Mouse (Mus musculus) CH12F3 (cell line): ENCODE measurements around the gene Glud1.

Experiments used
- in situ Hi-C: fragments of 300-500 bp; cut with MboI; formaldehyde crosslinking; loops from 2 replicates; pipeline ENCODE4 v1.14.3; 2020; ENCODE audit warnings: low sequenced_read_pairs

The Glud1 gene

GRCm38 (mm10) chr14:34351660-34352059, 41.1 kb downstream of the Glud1 start:
- in situ Hi-C loops, result loop anchor here (25.0 kb wide), 1 partner anchor 264 kb away; the partner anchor contains the start of gene Anxa8

DNA sequence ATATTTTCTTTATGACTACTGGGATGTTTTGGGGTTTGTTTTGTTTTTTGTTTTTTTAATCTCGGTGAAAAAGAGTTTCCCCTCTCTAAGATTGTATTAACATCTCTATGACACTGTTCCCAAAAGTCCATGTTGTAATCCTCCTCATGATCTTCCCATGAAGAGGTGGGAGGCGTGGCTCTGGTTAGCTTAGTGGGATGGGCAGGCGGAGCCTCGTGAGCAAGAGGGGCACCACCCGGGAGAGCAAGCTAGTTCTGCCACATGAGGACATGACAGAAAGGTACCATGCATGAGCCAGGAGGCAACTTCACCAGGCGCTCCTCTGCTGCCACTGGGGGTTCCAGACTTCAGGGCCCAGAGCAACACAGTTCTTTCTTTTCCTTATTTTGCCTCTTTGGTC, 42.0 kb downstream of the Glud1 start:
- in situ Hi-C loops, result loop anchor here (25.0 kb wide), 1 partner anchor 265 kb away; the partner anchor contains the start of gene Anxa8

GRCm38 (mm10) chr14:34353326-34353725, 42.8 kb downstream of the Glud1 start:
- in situ Hi-C loops, result loop anchor here (25.0 kb wide), 1 partner anchor 266 kb away; the partner anchor contains the start of gene Anxa8

GRCm38 (mm10) chr14:34354456-34354855, 43.9 kb downstream of the Glud1 start:
- in situ Hi-C loops, result loop anchor here (25.0 kb wide), 1 partner anchor 267 kb away; the partner anchor contains the start of gene Anxa8

DNA sequence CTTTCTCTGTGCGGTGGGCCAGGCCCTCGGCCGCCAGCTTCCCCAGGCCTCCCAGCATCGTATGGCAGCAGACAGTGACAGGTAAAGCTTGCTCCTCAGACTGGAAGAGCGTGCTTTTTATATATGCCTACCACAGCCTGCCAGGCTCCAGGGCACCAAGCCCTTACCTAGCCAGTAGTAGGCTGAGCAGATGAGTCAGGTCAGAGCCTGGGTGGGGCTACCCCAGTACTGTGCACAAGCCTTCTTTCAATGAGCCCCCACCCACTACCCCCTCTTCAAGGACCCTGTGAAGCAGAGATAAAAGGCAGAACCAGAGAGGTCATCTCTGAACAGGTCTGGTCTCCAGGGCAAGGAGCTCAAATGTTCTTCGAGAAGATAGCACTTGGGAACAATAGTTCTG, 44.8 kb downstream of the Glud1 start, which contains the start of gene Fam25c:
Gene Fam25c, minus strand, starts transcription at position 133 of the 400 bp plus-strand sequence.
- in situ Hi-C loops, result loop anchor here (25.0 kb wide), 1 partner anchor 268 kb away; the partner anchor contains the start of gene Anxa8

DNA sequence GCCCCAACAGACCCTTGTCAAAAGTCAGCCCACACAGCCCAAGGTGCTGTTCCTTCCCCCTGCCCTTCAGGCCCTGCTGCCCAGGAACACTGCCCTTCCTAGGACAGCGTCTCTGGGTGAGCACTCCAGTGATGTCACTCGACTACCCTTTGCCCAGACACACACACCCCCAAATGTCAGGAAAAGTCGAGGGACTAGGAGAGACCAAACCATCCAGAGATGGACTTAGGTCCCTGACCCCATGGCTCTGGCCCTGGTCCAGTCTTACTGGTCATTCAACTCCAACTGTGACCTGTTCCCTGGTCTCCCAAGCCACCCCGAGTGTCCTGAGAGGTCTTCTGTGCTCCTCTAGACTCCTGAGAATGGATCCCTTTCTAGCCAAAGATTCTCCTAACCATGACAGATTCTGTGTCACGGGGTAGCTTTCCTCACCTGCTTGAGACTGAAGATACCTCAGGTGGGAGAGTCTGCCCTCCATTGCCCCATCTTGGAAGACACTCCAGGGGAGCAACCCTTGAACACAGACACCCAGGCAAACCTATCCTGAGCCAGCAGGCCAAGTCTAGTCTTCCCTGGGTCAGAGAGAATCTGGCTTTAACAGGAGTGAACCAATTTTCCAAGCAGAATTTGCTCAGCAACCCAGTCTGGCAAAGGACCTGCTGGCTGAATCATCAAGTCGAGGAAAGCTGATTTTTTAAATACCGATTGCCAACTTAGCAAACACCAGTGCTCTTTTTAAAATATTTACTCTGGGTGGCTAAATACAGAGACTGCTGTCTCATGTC, 47.3 kb downstream of the Glud1 start:
- in situ Hi-C loops, result loop anchor here (25.0 kb wide), 1 partner anchor 271 kb away; the partner anchor contains the start of gene Anxa8

GRCm38 (mm10) chr14:34359676-34360244, 49.2 kb downstream of the Glud1 start:
- in situ Hi-C loops, result loop anchor here (25.0 kb wide), 1 partner anchor 272 kb away; the partner anchor contains the start of gene Anxa8

DNA sequence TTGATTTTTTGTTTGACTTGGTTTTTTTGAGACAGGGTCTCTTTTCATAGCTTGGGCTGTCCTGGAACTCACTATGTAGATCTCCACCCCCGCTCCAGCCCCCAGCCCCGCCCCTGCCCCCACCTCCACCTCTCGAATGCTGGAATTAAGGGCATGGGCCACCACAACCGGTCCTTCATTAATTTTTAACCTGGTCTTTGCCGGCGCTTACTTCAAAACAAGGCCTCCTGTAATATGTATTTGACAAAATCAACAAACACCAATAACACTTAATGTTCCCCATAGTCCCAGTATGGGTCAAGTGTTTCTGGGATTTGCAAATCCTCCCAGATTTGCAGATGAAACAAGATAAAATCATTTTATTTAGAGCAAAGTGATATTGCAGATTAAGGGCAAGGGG, 49.7 kb downstream of the Glud1 start:
- in situ Hi-C loops, result loop anchor here (25.0 kb wide), 1 partner anchor 273 kb away; the partner anchor contains the start of gene Anxa8

DNA sequence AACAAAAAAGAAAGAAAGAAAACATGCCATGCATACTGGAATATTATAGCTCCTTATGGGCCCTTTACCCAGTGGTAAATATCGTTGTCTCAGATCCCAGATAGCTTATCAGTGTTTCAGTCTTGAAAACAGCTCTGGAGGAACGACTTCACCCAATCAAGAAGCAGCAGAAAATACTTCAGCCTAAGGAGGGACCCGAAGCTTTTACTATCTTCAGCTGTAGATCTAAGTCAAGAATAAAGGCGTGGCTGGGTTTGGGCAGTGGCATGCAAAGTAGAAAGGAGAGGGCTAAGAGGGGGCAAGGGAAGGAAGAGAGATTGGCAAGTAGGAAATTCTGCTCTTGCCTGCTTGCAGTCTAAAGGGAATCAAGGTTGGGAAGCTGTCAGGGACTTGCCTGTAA, 51.6 kb downstream of the Glud1 start:
- in situ Hi-C loops, result loop anchor here (25.0 kb wide), 1 partner anchor 275 kb away; the partner anchor contains the start of gene Anxa8

DNA sequence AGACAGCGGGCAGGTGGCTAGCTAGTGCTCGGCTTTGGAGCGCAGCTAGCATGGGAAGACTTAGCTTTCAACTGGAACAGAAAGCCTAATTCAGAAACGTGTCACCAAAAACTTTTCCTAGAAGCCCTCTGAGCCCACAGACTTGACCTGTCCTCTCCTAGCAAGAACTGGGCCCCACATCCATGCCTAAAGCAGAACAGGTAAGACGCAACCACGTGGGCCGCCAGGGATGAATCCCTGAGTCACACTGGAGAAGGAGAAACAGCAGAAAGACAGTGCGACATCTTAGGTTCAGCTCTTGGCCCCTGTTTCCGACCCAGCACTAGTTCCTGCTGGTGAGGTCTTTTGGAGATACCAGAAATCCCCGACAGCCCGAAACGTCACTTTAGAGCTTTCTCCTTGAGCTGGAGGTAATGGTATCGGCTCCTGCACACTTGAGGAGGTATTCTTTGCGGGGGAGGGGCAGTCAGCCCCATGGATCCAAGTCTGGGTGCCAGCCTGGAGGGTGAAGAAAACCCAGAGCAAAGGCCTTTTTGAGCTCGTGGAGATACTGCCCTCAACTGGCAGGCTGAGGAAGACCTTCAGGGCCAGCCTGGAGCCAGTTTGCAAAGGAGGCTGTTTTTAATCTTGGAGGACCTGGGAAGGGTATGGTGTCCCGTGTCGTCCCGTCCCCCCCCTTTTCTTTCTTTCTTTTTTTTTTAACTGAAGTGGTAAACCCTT, 52.4 kb downstream of the Glud1 start:
- in situ Hi-C loops, result loop anchor here (25.0 kb wide), 1 partner anchor 276 kb away; the partner anchor contains the start of gene Anxa8

DNA sequence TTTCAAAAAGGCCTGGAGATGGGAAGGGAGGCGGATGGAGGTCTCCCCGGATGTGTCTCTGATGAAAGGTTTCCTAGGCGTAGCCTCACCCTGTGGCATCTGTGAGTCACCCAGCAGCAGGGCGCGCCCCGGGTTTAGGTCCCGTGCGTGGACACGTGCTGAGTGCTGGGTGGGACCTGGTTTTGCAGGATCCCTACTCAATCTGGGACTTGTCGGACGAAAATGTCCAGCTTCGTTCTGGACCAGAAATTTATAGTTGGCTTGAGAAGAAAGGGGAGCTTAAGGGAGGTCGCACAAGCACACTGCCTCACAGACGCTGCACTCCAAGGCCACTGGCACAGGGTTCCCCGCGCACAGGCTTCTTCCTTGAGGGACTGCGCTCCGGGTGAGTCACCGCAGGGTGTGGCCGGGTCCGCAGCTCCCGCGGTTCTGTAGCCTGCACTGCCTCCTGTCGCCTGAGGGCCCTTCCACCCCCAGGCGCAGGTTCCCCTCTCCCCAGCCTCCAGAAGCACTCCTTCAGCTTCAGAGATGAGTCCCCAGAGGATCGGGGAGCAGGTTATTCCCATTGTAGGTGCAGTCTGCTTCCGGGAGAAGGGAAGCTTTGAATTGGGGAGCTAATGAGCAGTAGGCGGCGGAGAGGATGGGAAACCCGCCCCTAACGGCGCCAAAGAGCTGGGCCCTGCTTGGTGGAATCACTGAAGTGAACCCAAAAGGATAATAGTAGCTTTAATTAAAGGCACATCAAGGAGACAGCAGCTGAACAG, 53.1 kb downstream of the Glud1 start:
- in situ Hi-C loops, result loop anchor here (25.0 kb wide), 1 partner anchor 276 kb away; the partner anchor contains the start of gene Anxa8

DNA sequence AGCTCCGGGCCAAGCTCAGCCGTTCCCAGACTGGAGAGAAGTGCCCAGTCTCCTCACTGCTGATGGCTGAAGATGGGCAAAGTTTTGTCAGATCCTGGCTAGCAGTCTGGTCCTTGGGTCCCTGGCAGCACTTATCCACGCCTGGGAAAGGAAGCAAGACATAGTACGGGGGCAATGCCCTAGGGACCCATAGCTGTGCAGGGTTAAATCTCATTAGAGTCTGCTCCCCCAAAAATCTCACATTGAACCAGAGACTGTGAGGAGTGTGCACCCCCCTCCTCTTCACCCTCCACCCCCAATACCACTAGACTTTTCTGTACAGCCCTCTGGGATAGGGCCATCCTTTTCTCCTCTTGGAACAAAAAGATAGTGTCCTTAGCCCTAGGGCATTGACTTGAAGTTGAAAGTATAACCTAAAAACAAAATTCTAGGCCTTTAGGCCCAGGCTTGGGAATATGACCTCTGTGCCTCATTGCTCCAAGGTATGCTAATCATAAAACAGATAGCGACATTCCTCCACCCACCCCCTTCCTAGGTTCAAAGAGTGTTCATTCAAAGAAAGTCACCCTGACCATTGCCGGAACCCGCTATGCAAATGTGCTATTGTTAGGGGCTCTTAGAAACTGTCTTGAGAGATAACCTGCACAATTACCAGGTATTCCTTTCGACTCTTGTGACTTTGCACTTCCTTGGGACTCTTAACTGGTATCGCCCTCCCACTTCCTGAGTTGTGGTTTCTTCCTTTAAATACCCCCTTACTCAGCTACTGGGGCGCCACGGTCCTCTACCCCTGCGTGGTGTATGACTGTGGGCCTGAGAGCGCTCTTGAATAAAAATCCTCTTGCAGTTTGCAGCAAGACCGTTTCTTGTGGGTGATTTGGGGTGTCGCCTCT, 54.0 kb downstream of the Glud1 start:
- in situ Hi-C loops, result loop anchor here (25.0 kb wide), 1 partner anchor 277 kb away; the partner anchor contains the start of gene Anxa8

DNA sequence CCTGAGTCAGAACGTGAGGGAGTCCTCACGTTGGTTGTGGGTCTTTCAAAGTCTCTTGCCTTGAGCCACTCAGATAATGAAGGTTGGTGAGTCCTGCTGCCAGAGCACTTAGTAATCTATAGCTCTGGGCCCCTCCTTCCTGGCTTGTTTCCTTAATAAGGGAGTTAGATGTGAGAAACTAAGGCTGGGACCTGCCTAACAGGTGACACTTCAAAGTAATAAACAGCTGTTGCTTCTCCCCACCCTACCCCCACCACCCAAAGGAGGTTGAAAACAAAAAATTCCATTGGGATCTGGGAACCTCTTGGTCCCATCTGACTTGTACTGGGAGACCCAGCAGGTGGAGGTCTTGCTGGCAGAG, 54.6 kb downstream of the Glud1 start:
- in situ Hi-C loops, result loop anchor here (25.0 kb wide), 1 partner anchor 278 kb away; the partner anchor contains the start of gene Anxa8

GRCm38 (mm10) chr14:34370203-34370602, 59.7 kb downstream of the Glud1 start:
- in situ Hi-C loops, result loop anchor here (25.0 kb wide), 1 partner anchor 283 kb away; the partner anchor contains the start of gene Anxa8

DNA sequence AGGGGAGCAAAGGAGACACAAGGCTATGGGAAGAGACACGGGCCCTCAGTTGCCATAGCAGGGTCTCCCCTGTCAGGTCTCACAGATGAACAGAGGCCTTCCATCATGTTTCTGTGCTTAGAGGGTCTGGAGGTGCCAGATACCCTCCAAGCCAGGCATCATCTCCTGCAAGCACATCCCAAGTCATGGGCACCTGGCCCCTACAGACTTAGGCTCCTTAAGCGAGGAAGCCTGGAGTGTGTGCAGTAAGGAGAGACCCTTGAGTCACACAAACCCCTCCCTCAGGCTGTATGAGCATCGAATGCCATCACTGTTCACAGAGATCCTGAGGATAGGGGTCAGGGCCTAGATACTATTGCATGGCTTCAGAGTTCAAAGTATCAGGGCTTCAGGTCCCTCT, 60.4 kb downstream of the Glud1 start:
- in situ Hi-C loops, result loop anchor here (25.0 kb wide), 1 partner anchor 284 kb away; the partner anchor contains the start of gene Anxa8

- in situ Hi-C loops, result loop anchor here (25.0 kb wide), 1 partner anchor 284 kb away; the partner anchor contains the start of gene Anxa8
Measured at GRCm38 (mm10) chr14:34371763-34372162, 61.2 kb downstream of the Glud1 start.

GRCm38 (mm10) chr14:34372646-34373045, 62.1 kb downstream of the Glud1 start:
- in situ Hi-C loops, result loop anchor here (25.0 kb wide), 1 partner anchor 285 kb away; the partner anchor contains the start of gene Anxa8

DNA sequence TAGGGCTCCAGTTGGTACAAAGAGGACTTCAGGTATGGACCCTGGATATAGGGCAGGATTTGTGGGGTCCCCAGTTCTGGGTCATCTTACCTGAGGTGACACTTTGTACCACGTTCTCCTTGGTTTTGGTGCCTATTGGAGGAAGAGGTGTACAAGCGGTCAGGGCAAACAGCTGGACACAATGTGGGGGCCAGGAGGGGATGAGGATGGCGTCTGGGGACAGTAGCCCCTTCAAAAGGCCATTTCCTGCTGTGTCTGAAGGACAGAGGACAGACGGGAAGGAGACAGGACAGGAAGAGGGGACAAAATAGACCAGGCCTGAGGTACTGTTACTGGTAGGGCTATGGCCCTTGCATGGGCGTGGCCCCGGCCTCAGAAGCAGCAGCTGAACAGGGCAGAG, 63.1 kb downstream of the Glud1 start:
- in situ Hi-C loops, result loop anchor here (25.0 kb wide), 1 partner anchor 286 kb away; the partner anchor contains the start of gene Anxa8
